Mouse (Mus musculus) R1 (cell line): ENCODE measurements around the gene Gm266.

Experiments used
- DNase-seq: peaks from one replicate; pipeline ENCODE4 v3.0.0-alpha.2; 2018; ENCODE audit warnings: low read depth, low spot score

Gm266 gene

GRCm38 (mm10) chr12:111454543-111455280 is 30.9 kb downstream of the Gm266 start:
- no peak for DNase-seq

- no peak for DNase-seq
Observed at GRCm38 (mm10) chr12:111454021-111454420, 31.6 kb downstream of the Gm266 start.

- DNase-seq: no peak
Observed at GRCm38 (mm10) chr12:111451561-111451960, 34.1 kb downstream of the Gm266 start.

GRCm38 (mm10) chr12:111450359-111450758 is 35.3 kb downstream of the Gm266 start:
- DNase-seq: no peak

GRCm38 (mm10) chr12:111448931-111449705 is 36.5 kb downstream of the Gm266 start:
- no peak for DNase-seq

GRCm38 (mm10) chr12:111447898-111448760 is 37.5 kb downstream of the Gm266 start:
- no peak for DNase-seq

GRCm38 (mm10) chr12:111447350-111447749 is 38.3 kb downstream of the Gm266 start:
- DNase-seq: no peak

- DNase-seq: no peak
Observed at GRCm38 (mm10) chr12:111446745-111447144, 38.9 kb downstream of the Gm266 start.

GRCm38 (mm10) chr12:111445890-111446613 is 39.6 kb downstream of the Gm266 start:
- peak; percentile 27 for DNase-seq

GRCm38 (mm10) chr12:111445161-111445889 is 40.3 kb downstream of the Gm266 start:
- no peak for DNase-seq

- no peak for DNase-seq
Observed at GRCm38 (mm10) chr12:111443921-111444831, 41.4 kb downstream of the Gm266 start.

GRCm38 (mm10) chr12:111443011-111443870 is 42.4 kb downstream of the Gm266 start:
- no peak for DNase-seq

GRCm38 (mm10) chr12:111442309-111443010 is 43.2 kb downstream of the Gm266 start, which contains the start of gene Tnfaip2:
Gene Tnfaip2, plus strand, starts transcription at chr12:111442469.
- DNase-seq: peak; percentile 72

GRCm38 (mm10) chr12:111441523-111441922 is 44.1 kb downstream of the Gm266 start:
- DNase-seq: peak; percentile 51

- no peak for DNase-seq
Observed at GRCm38 (mm10) chr12:111440701-111441373, 44.8 kb downstream of the Gm266 start.

GRCm38 (mm10) chr12:111438850-111439249 is 46.8 kb downstream of the Gm266 start:
- DNase-seq: no peak

GRCm38 (mm10) chr12:111437222-111437900 is 48.3 kb downstream of the Gm266 start:
- DNase-seq: peak; percentile 27
